23 mouse cellular contexts compared by ENCODE assay signal in genomic region chr15:91377568-91377967, GRCm38 (mm10).
DNase-seq lines count a peak whose midpoint lies in the region; ATAC-seq and TF ChIP-seq lines count a peak whose summit lies in the region.
"Had no signal": no experiment of that assay in that cellular context is flagged by ENCODE, and none has a peak within 500 bp of the region (broad histone marks: within the 10 kb centered on the region; RNA-seq: fewer than 3 reads in every experiment).

No protein-coding gene starts in this region.

- TF ChIP-seq POLR2A in cerebellum, adult 2 months (IDR thresholded peaks at IDR 0.05; ENCODE audit: borderline replicate concordance, insufficient read depth, low read length), result no peak

- no peak for ATAC-seq in hindbrain, embryonic 15.5 days (ENCODE audit: low FRiP score, low read depth)
- no peak for ATAC-seq in forebrain, postnatal 0 days
- ATAC-seq: activated CD4-positive, CD25-positive, alpha-beta regulatory T cell, adult 4 months; intestine, embryonic 16.5 days had no signal

- H3K4me3 ChIP-seq in cerebellum, adult 2 months (replicated peaks; ENCODE audit: insufficient read depth, low read depth, low read length), result peak overlapping the region; percentile 33
- no peak overlapping the region for H3K4me3 ChIP-seq in hindbrain, embryonic 15.5 days
- no peak overlapping the region for H3K4me3 ChIP-seq in hindbrain, embryonic 10.5 days
- H3K4me3 ChIP-seq in left cerebral cortex, adult 2 months, result peak overlapping the region; percentile 8; the same call in 1 of the 2 replicates
- H3K4me3 ChIP-seq in forebrain, postnatal 0 days (ENCODE audit: low read depth, low read length), result no peak overlapping the region
- H3K4me3 ChIP-seq: embryonic facial prominence, embryonic 10.5 days; embryonic facial prominence, embryonic 13.5 days; erythroblast, embryonic 14.5 days; gastrocnemius, adult 2 months had no signal

- H3K27ac ChIP-seq in cerebellum, adult 2 months (ENCODE audit: insufficient read depth, low read length), result peak overlapping the region; percentile 46; the same call in 1 of the 2 replicates
- no peak overlapping the region; the same call in 1 of the 2 replicates for H3K27ac ChIP-seq in hindbrain, embryonic 15.5 days (replicated peaks)
- H3K27ac ChIP-seq in hindbrain, embryonic 10.5 days, result no peak overlapping the region
- no peak overlapping the region for H3K27ac ChIP-seq in left cerebral cortex, adult 2 months
- no peak overlapping the region for H3K27ac ChIP-seq in forebrain, postnatal 0 days (ENCODE audit: low read depth, low read length)
- H3K27ac ChIP-seq: embryonic facial prominence, embryonic 10.5 days; embryonic facial prominence, embryonic 13.5 days; gastrocnemius, adult 2 months had no signal

- no peaks in the 10 kb centered on the region for H3K27me3 ChIP-seq in cerebellum, adult 2 months (ENCODE audit: control insufficient read depth, insufficient read depth, low read length)
- no peaks in the 10 kb centered on the region for H3K27me3 ChIP-seq in hindbrain, embryonic 15.5 days
- no peaks in the 10 kb centered on the region for H3K27me3 ChIP-seq in hindbrain, embryonic 10.5 days (ENCODE audit: insufficient read depth, poor library complexity, severe bottlenecking)
- no peaks in the 10 kb centered on the region for H3K27me3 ChIP-seq in forebrain, postnatal 0 days (ENCODE audit: insufficient read depth, low read length)
- H3K27me3 ChIP-seq: embryonic facial prominence, embryonic 13.5 days had no signal

- no peak overlapping the region for H3K9ac ChIP-seq in hindbrain, embryonic 15.5 days
- no peak overlapping the region for H3K9ac ChIP-seq in forebrain, postnatal 0 days
- H3K9ac ChIP-seq: embryonic facial prominence, embryonic 13.5 days; hindbrain, embryonic 14.5 days had no signal

- peak overlapping the region; percentile 22; the same call in 1 of the 2 replicates for H3K4me2 ChIP-seq in hindbrain, embryonic 15.5 days
- peak overlapping the region; percentile 33 for H3K4me2 ChIP-seq in forebrain, postnatal 0 days (ENCODE audit: low read depth)
- H3K4me2 ChIP-seq: embryonic facial prominence, embryonic 13.5 days; heart, embryonic 11.5 days; hindbrain, embryonic 14.5 days had no signal

- no peaks in the 10 kb centered on the region for H3K9me3 ChIP-seq in hindbrain, embryonic 15.5 days
- H3K9me3 ChIP-seq in hindbrain, embryonic 10.5 days, result no peaks in the 10 kb centered on the region
- no peaks in the 10 kb centered on the region for H3K9me3 ChIP-seq in forebrain, postnatal 0 days (ENCODE audit: low read length)
- H3K9me3 ChIP-seq: embryonic facial prominence, embryonic 10.5 days; embryonic facial prominence, embryonic 13.5 days had no signal

- WGBS in cerebellum, adult 2 months, result 62% methylated on average over 11 of the region's 11 CpGs
- WGBS in hindbrain, embryonic 15.5 days, result 79% methylated on average over 11 of the region's 11 CpGs
- WGBS in hindbrain, embryonic 10.5 days, result 96% methylated on average over 11 of the region's 11 CpGs
- 49% methylated on average over 11 of the region's 11 CpGs for WGBS in forebrain, postnatal 0 days

- no peak for DNase-seq in cerebellum, adult 2 months
- no peak for DNase-seq in cerebellum, adult 18-20 months
- DNase-seq in hindbrain, embryonic 10.5 days (ENCODE audit: low spot score), result no peak
- DNase-seq in left cerebral cortex, adult 2 months (ENCODE audit: extremely low spot score in 1 of 2, low spot score in 2 of 2), result no peak
- no peak for DNase-seq in left cerebral cortex, postnatal 4 days
- DNase-seq in forebrain, postnatal 0 days, result no peak
- DNase-seq in urinary bladder, adult 18-20 months (ENCODE audit: low spot score in 2 of 2), result no peak
- DNase-seq: adrenal gland, adult 8-10 months; adrenal gland, postnatal 25 days; cerebellum, adult 11-12 months; embryo, embryonic 11 days; gastrocnemius, adult 2 months; gastrocnemius, postnatal 14 days; heart, adult 11 months; kidney, adult 18-20 months had no signal

- intact Hi-C loops in left cerebral cortex, adult 2 months (cut with DNase I), result loop anchor here (2.0 to 10.0 kb wide), 3 partner anchors 63 to 197 kb away; partner anchors contain the start of gene Slc2a13
- intact Hi-C loops in left cerebral cortex, postnatal 4 days (cut with DNase I), result no loop called here

- peaks cover 12% of the 10 kb centered on the region for H3K4me1 ChIP-seq in cerebellum, adult 2 months (ENCODE audit: control insufficient read depth, insufficient read depth, low read length)
- peaks cover 45% of the 10 kb centered on the region for H3K4me1 ChIP-seq in hindbrain, embryonic 15.5 days (replicated peaks)
- peaks cover 27% of the 10 kb centered on the region for H3K4me1 ChIP-seq in hindbrain, embryonic 10.5 days (replicated peaks)
- peaks cover 6% of the 10 kb centered on the region; the same call in 1 of the 2 replicates for H3K4me1 ChIP-seq in forebrain, postnatal 0 days (ENCODE audit: insufficient read depth)

- TF ChIP-seq CTCF in cerebellum, adult 2 months (IDR thresholded peaks at IDR 0.05; ENCODE audit: borderline replicate concordance, insufficient read depth, low read depth, low read length), result no peak
- no peak for TF ChIP-seq CTCF in left cerebral cortex, adult 2 months (IDR thresholded peaks at IDR 0.05)
- TF ChIP-seq CTCF in forebrain, postnatal 0 days (IDR thresholded peaks at IDR 0.05; ENCODE audit: low read depth), result no peak

- H3K36me3 ChIP-seq in hindbrain, embryonic 15.5 days, result no peaks in the 10 kb centered on the region
- no peaks in the 10 kb centered on the region for H3K36me3 ChIP-seq in hindbrain, embryonic 10.5 days
- no peaks in the 10 kb centered on the region for H3K36me3 ChIP-seq in forebrain, postnatal 0 days (ENCODE audit: insufficient read depth)
- H3K36me3 ChIP-seq: embryonic facial prominence, embryonic 10.5 days; embryonic facial prominence, embryonic 13.5 days had no signal

Comparison
In these comparisons a context has a peak if more than half of its experiments do, and no peak if none do; other contexts are left out.
1. H3K4me3 ChIP-seq: peak in cerebellum, adult 2 months (single experiment) and left cerebral cortex, adult 2 months (single experiment); none in hindbrain, embryonic 15.5 days (single experiment), hindbrain, embryonic 10.5 days (single experiment) and forebrain, postnatal 0 days (single experiment).